Mouse (Mus musculus) embryonic fibroblast, embryonic 13.5 days (primary cell): ENCODE measurements around the gene Ccdc15.

Experiments used
- CTCF ChIP-seq: IDR thresholded peaks from 2 replicates; pipeline ENCODE4 v1.5.1; 2011; ENCODE audit warnings: mild to moderate bottlenecking, control low read depth, low read length, moderate library complexity, borderline replicate concordance; ENCODE audit not compliant: insufficient read depth
- POLR2A ChIP-seq: IDR thresholded peaks from 2 replicates; pipeline ENCODE4 v1.6.1; 2011; ENCODE audit warnings: low read depth, mild to moderate bottlenecking, control low read depth, low read length, moderate library complexity

GRCm38 (mm10) chr9:37362084-37362483 is 13.9 kb upstream of the Ccdc15 start:
- TF ChIP-seq CTCF (no peak), POLR2A (no peak)
